Mouse (Mus musculus) cerebellum, adult 9-10 months (tissue): Measurements from ENCODE around the gene Gp1ba.

Source experiments
- DNase-seq: peaks from one replicate; pipeline ENCODE4 v3.0.0; 2022

Gene Gp1ba

GRCm38 (mm10) chr11:70654198-70654922 lies 15.4 kb downstream of the Gp1ba start, which contains the start of gene Pfn1:
Gene Pfn1, minus strand, starts transcription at chr11:70654644.
- peak; percentile 76 for DNase-seq

DNA sequence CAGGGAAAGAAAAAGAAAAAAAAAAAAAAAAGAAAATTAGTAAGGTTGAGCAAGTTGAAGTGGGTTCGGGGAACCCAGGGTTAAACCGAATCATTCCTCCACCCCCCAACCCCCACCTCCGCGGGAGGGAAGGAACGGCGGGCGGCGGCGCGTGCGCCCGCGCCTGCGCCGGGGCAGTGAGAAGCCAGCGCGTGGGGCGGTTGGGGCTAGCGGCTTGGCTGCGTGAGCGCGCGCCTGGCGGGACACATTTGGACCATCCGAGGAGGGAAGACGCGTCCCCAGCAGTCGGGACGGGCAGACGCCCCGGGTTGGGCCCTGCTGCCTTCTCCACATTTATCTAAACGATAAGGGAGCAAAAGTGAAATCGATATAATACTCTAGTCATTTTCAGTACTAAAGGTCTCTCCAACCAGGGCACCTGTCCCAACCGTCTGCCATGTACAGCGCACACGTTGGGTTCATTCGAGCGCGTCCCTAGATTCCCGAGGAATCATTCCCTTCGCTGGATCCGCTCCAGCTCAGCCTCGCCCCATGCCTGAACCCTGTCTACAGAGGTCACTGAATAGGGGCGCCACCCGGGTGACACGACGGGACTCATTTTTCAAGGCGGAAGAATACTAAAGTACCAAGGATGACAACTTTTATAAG lies 16.1 kb downstream of the Gp1ba start:
- peak; percentile 79 for DNase-seq

DNA sequence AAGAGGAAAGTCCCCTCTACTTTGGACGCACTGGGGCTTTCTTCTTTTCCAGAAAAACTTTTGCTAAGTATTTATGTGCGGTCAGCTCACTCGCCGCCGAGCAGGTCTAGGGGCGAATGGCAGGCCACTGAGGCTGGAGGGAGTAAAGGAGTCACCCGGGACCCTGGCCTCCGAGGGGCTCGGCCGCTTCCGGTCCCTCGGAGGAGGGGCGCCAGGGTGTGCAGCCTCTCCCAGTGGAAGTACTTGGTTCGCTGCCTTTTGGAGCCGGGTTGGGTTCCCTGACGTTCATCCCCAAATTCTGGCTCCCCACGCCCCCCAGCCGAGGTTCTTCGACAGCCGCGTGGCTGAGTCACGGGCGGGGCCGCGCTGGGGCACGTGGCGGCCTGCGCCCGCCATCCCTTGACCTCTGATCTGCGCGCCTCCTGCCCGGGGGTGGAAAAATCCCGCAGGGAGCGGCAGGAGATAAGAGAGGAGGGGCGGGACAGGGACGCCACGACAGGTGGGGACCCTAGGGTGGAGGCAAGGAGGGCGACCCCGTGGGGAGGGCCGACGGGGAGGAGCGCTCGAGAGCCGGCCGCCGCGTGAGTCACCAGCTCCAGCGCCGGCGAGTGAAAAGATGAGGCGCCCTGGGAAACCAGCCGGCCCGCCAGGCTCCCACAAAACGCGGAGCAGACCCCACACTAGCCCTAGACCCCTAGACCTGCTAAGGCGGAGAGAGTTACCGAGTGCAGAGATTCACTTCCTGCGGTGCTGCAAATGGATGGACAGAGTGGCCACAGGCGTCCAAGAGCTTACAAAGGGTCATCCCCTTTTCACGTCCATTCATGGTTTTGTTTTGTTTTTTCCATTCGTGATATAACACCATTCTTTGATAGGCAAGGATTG lies 16.9 kb downstream of the Gp1ba start:
- peak; percentile 60 for DNase-seq

DNA sequence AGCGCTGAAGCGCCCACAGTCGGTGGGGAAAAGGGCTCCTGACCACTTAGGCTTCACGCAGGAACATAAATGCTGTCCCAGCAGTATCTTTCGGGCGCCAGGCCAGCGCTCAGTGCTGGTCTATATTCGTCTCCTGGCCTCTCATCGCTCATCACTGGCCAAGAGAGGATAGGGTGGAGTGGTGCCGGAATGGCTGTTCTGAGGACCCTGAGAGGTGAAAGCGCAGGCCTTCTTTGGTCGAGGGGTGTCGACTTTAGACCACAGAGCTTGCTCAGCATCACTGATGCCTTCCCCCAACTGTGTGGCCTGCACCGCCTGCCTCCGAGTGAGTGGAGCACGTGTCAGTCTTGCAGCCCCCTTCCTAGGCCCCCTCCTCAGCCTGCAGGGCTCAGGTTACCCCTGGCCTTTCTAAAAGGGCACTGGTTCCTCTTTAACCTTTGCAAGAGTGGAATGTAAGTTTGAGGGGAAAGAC lies 17.6 kb downstream of the Gp1ba start:
- DNase-seq: peak; percentile 71

DNA sequence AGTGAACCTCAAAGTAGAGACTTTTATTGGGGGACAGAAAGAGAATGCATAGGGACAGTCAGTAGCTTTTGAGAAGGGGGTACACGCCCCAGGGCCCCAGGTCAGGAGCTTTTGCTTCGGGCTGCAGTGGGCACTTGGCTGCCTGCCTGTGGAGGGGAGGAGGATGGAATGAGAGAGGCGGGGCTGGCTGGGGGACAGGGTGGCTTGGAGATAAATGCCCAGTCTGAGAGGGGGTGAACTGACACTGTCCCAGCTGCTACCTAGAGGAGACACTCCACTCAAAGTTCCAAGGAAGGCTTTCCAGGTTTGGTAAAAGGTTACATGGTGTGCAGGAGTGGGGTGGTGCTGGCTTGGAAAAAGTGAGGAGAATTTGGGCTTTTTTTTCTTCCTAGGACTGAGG lies 18.0 kb downstream of the Gp1ba start, which contains the start of gene Eno3:
Eno3 (plus strand) TSS at position 239 of the 400 bp plus-strand sequence.
- DNase-seq: no peak

GRCm38 (mm10) chr11:70657573-70657972 lies 18.7 kb downstream of the Gp1ba start:
- DNase-seq: no peak

- no peak for DNase-seq
Measured at GRCm38 (mm10) chr11:70657991-70658390, 19.1 kb downstream of the Gp1ba start.

DNA sequence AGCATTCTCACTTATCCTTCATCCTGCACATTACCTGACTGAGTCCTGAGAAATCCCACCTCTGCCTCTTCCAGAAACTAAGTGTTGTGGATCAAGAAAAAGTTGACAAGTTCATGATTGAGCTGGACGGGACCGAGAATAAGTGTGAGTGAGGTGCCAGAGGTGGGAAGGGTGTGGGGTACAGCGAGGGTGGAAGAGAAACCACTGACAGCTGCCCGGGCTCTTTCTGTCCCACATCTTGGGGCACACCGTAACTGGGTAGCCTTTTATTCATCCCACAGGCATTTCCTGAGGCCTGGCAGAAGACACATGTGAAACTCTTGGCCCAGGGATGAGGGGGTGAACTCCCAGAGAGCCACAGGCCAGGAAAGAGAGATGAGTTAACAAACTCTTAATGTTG lies 19.6 kb downstream of the Gp1ba start:
- DNase-seq: no peak

DNA sequence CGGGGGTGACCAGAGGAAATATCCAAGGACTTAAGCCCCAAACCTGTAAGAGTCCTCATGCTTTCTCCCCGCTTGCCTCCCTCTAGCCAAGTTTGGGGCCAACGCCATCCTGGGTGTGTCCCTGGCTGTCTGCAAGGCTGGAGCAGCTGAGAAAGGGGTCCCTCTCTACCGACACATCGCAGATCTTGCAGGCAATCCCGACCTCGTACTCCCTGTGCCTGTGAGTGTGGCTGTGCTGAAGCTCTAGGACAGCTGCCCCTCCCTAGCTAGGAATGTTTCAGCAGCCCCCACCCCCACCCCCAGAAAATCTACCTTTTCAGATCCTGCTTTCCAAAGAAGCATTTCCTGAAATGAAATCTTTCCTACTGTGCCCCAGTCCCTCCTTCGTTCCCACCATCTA lies 20.0 kb downstream of the Gp1ba start:
- DNase-seq: no peak

DNA sequence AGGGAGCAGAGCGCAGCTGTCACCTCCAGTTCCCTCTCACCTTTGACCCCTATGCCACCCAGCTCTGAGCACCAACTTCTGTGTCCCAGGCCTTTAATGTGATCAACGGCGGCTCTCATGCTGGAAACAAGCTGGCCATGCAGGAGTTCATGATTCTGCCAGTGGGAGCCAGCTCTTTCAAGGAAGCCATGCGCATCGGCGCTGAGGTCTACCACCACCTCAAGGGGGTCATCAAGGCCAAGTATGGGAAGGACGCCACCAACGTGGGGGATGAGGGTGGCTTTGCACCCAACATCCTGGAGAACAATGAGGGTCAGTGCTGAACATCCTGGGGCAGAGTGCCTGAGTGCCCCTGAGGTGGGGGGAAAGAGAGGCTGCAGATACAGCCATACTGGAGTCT lies 21.6 kb downstream of the Gp1ba start:
- DNase-seq: no peak

GRCm38 (mm10) chr11:70663101-70663500 lies 24.2 kb downstream of the Gp1ba start:
- DNase-seq: no peak

DNA sequence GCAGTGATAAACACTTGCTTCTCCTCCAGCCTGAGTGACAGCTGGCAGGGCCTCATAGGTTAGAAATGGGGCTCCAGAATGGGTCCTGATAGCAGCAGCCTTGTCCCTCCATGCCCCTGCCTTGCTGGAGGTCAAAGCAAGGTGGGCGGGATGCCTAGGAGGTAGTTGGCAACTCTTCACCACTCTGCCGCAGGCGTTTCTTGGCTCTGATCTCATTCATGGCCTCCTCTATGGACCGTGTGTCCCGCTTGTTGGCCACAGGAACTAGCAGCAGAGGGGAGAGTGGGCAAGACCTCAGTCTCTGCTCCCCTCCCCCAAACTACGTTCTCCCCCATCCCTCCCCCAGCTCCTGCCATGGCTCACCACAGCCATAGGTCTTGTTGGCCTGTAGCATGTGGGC lies 25.0 kb downstream of the Gp1ba start:
- no peak for DNase-seq

DNA sequence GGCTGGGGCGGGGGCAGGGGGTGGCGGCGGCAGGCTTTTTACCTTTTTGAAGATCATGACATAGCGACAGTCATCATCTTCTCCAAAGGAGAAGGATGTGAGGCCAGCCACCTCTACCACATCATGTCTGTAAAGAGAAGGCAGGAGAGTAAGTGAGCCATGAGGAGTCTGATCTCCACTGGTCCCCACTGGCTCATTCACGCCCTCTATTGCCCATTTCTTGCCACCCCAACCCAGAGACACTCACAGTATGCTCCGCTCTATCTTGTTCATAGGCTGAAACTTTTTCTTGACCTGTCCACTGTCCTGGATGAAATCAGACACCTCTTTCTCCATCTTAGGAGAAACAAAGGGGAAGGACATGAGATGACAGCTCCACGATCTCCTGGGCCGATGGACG lies 25.8 kb downstream of the Gp1ba start:
- DNase-seq: no peak

DNA sequence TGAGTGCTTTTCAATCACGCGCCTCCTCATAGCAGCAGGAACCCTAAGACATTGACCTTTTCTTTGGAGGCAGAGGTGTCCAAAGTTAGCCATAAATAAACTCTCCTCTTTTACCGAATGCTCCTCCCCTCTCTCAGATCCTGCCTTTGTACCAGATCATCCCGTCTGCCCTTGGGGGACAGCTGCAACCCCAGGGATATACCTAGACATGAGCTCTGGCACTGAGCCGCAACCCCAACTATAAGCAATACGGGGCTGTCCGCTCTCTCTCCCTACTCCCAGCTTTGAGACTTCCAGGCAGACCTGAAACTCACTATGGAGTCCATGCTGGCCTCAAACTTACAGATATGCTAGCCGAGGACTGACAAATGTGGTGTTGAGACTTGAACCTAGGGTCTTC lies 27.8 kb downstream of the Gp1ba start:
- peak; percentile 46 for DNase-seq

- peak; percentile 49 for DNase-seq
Measured at GRCm38 (mm10) chr11:70667271-70668150, 28.6 kb downstream of the Gp1ba start.

DNA sequence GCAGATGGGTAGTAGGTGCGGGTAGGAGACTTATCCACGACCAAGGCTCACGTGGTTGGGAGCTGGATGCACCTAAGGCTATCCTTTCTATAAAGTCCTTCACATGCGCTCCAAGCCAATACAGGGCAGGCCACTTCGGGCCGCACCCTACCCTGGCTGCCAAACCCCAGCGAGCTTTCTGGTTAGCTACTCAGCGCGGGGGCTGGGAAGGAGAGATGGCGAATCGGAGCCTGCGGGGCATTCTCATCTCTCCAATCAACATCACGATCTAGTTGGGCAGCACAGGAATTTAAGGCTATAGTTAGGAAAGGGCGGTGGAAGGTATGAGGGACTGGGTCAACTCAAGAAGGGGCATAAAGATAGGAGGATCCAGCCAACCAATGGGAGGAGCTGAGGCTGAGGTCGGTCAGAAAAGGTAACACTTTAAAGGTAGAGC lies 29.4 kb downstream of the Gp1ba start:
- no peak for DNase-seq

- peak; percentile 99 for DNase-seq
Measured at GRCm38 (mm10) chr11:70668771-70669505, 30.0 kb downstream of the Gp1ba start, which contains the start of gene Spag7. Gene Spag7, minus strand, starts transcription at chr11:70669416.

- DNase-seq: peak; percentile 87
Measured at GRCm38 (mm10) chr11:70669582-70670345, 30.8 kb downstream of the Gp1ba start.

DNA sequence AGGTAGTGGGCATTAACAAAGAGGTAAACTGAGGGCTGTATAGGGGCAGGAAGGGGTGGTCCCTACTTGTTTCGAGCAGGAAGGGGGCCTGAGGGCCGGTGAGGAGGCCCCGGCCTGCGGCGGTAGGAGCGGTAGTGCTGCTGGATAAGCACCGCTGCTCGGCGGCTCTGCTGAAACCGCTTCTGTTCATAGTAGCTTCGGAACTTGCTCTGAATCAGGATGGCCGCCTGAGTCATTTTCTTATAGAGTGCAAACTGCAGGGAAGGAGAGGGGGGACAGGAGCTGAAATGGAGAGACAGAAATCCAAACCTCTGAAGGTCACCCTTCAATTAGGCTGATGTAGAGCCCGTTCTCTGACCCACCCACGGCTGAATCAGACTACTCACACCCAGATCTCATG lies 31.6 kb downstream of the Gp1ba start:
- peak; percentile 54 for DNase-seq

GRCm38 (mm10) chr11:70671333-70672047 lies 32.6 kb downstream of the Gp1ba start:
- DNase-seq: peak; percentile 43
